Mouse (Mus musculus) NIH3T3 (cell line): ENCODE measurements around the gene Emid1.

Source experiments
- DNase-seq: peaks from one replicate; pipeline ENCODE4 v3.0.0-alpha.2; 2012; ENCODE audit warnings: low read depth

Emid1 gene

GRCm38 (mm10) chr11:5160722-5161485, 8.8 kb upstream of the Emid1 start:
- peak; percentile 70 for DNase-seq

GRCm38 (mm10) chr11:5158056-5158455, 6.0 kb upstream of the Emid1 start:
- no peak for DNase-seq

- no peak for DNase-seq
These were observed 3.1 kb upstream of the Emid1 start for GRCm38 (mm10) chr11:5154961-5155805.

- DNase-seq: no peak
These were observed 818 bp downstream of the Emid1 start for GRCm38 (mm10) chr11:5151247-5151630.

GRCm38 (mm10) chr11:5150416-5151246, 1.4 kb downstream of the Emid1 start:
- no peak for DNase-seq

GRCm38 (mm10) chr11:5149955-5150354, 2.1 kb downstream of the Emid1 start:
- DNase-seq: no peak

- no peak for DNase-seq
These were observed 2.8 kb downstream of the Emid1 start for GRCm38 (mm10) chr11:5149249-5149648.

GRCm38 (mm10) chr11:5145600-5145999, 6.5 kb downstream of the Emid1 start:
- DNase-seq: no peak

GRCm38 (mm10) chr11:5141965-5142364, 10.1 kb downstream of the Emid1 start:
- no peak for DNase-seq

GRCm38 (mm10) chr11:5141252-5141651, 10.8 kb downstream of the Emid1 start:
- no peak for DNase-seq

GRCm38 (mm10) chr11:5140619-5141018, 11.4 kb downstream of the Emid1 start:
- DNase-seq: peak; percentile 57

GRCm38 (mm10) chr11:5139372-5139771, 12.7 kb downstream of the Emid1 start:
- no peak for DNase-seq

GRCm38 (mm10) chr11:5138642-5139041, 13.4 kb downstream of the Emid1 start:
- peak; percentile 67 for DNase-seq

- peak; percentile 88 for DNase-seq
These were observed 16.1 kb downstream of the Emid1 start for GRCm38 (mm10) chr11:5135914-5136313.

GRCm38 (mm10) chr11:5132751-5133150, 19.3 kb downstream of the Emid1 start:
- DNase-seq: no peak

- no peak for DNase-seq
These were observed 21.9 kb downstream of the Emid1 start for GRCm38 (mm10) chr11:5130111-5130665.

GRCm38 (mm10) chr11:5129035-5129480, 23.0 kb downstream of the Emid1 start:
- DNase-seq: peak; percentile 81

GRCm38 (mm10) chr11:5125713-5126112, 26.3 kb downstream of the Emid1 start:
- DNase-seq: peak; percentile 72

GRCm38 (mm10) chr11:5114931-5115581, 37.0 kb downstream of the Emid1 start:
- DNase-seq: peak; percentile 92

GRCm38 (mm10) chr11:5113645-5114044, 38.4 kb downstream of the Emid1 start:
- peak; percentile 55 for DNase-seq

- no peak for DNase-seq
These were observed 42.6 kb downstream of the Emid1 start for GRCm38 (mm10) chr11:5109441-5109840.
